Mouse (Mus musculus): ENCODE data around the gene Lrba.

DNA sequence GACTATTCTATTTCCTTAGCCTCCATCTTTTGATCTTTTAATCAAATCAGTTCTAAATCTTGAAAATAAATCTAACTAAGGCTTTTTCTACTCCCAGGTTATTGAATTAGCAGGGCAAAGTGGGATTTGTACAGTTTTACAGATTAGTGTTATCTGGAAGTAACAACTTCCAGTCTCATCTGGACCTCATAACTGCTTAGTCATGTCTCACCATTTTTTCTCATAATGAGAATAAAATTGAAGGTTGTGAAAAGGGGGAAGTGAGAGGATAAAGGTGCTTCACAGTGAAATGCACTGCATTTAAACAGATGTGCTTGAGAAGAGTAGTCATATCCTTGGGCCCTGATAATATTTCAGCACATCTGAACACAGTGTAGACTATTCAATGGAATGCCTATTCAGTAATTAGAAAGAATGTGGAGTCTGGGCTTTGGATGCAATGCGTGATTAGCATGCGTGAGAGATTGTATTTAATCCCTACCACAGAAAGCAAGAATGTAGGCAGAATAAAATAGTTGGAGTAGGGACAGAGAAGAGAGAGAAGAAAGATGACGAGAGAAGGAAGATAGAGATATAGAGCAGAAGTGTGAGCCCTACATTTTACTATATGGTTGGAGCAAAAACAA is 298.5 kb downstream of the Lrba start:
- TF ChIP-seq CTCF (IDR thresholded peaks at IDR 0.05; ENCODE audit: low read depth) (no peak), EP300 (IDR thresholded peaks at IDR 0.05; ENCODE audit: low read depth) (no peak)

All from heart, postnatal 0 days (tissue).